Mouse (Mus musculus): Measurements from ENCODE around the gene Rabl3. TPM values are rescaled to one million over a fixed set of nuclear protein-coding genes. Genes with fewer than 3 reads are reported as not detected.

Gene Rabl3
- 1 to 10 TPM; 8.2 to 9.1 TPM for total RNA-seq (2021)
- long read RNA-seq, transcript Rabl3-201 (8 exons, 2,031 nt) = major isoform, 7 of 10 reads
- long read RNA-seq, partial matches to known transcripts = 3 of 10 reads
- long read RNA-seq, other reads (novel, unspliced or antisense) = 0 of 10 reads

GRCm38 (mm10) chr16:37539611-37540580, at the start of gene Rabl3, which contains the start of gene Gtf2e1:
TSS of gene Rabl3 (plus strand) at chr16:37539885.
TSS of gene Gtf2e1 (minus strand) at chr16:37539789.
- DNase-seq (ENCODE audit: low spot score in 2 of 2) = peak; percentile 97 to 98

- DNase-seq (ENCODE audit: low spot score in 2 of 2) = no peak
Measured at GRCm38 (mm10) chr16:37495017-37495416, 44.7 kb upstream of the Rabl3 start.

GRCm38 (mm10) chr16:37498581-37498980, 41.1 kb upstream of the Rabl3 start:
- no peak for DNase-seq (ENCODE audit: low spot score in 2 of 2)

- DNase-seq (ENCODE audit: low spot score in 2 of 2) = no peak
Measured at GRCm38 (mm10) chr16:37504517-37504916, 35.2 kb upstream of the Rabl3 start.

- DNase-seq (ENCODE audit: low spot score in 2 of 2) = no peak
Measured at GRCm38 (mm10) chr16:37506751-37507150, 32.9 kb upstream of the Rabl3 start.

GRCm38 (mm10) chr16:37511489-37511888, 28.2 kb upstream of the Rabl3 start:
- no peak for DNase-seq (ENCODE audit: low spot score in 2 of 2)

- DNase-seq (ENCODE audit: low spot score in 2 of 2) = no peak
Measured at GRCm38 (mm10) chr16:37514644-37515043, 25.0 kb upstream of the Rabl3 start.

GRCm38 (mm10) chr16:37516376-37516993, 23.2 kb upstream of the Rabl3 start:
- no peak for DNase-seq (ENCODE audit: low spot score in 2 of 2)

- no peak for DNase-seq (ENCODE audit: low spot score in 2 of 2)
Measured at GRCm38 (mm10) chr16:37517596-37518211, 22.0 kb upstream of the Rabl3 start.

- no peak for DNase-seq (ENCODE audit: low spot score in 2 of 2)
Measured at GRCm38 (mm10) chr16:37518662-37519061, 21.0 kb upstream of the Rabl3 start.

GRCm38 (mm10) chr16:37519721-37520120, 20.0 kb upstream of the Rabl3 start:
- DNase-seq (ENCODE audit: low spot score in 2 of 2) = no peak

- DNase-seq (ENCODE audit: low spot score in 2 of 2) = no peak
Measured at GRCm38 (mm10) chr16:37520190-37521040, 19.3 kb upstream of the Rabl3 start.

GRCm38 (mm10) chr16:37522100-37522697, 17.5 kb upstream of the Rabl3 start:
- no peak for DNase-seq (ENCODE audit: low spot score in 2 of 2)

GRCm38 (mm10) chr16:37525121-37525520, 14.6 kb upstream of the Rabl3 start:
- no peak for DNase-seq (ENCODE audit: low spot score in 2 of 2)

GRCm38 (mm10) chr16:37526688-37527223, 12.9 kb upstream of the Rabl3 start:
- DNase-seq (ENCODE audit: low spot score in 2 of 2) = no peak

GRCm38 (mm10) chr16:37530170-37530569, 9.5 kb upstream of the Rabl3 start:
- no peak for DNase-seq (ENCODE audit: low spot score in 2 of 2)

GRCm38 (mm10) chr16:37532046-37532445, 7.6 kb upstream of the Rabl3 start:
- no peak for DNase-seq (ENCODE audit: low spot score in 2 of 2)

GRCm38 (mm10) chr16:37533369-37534068, 6.2 kb upstream of the Rabl3 start:
- no peak for DNase-seq (ENCODE audit: low spot score in 2 of 2)

GRCm38 (mm10) chr16:37539240-37539610, 460 bp upstream of the Rabl3 start:
- no peak for DNase-seq (ENCODE audit: low spot score in 2 of 2)

Data from layer of hippocampus, postnatal 10 days (tissue).